Mouse (Mus musculus) C2C12 (cell line): Measurements from ENCODE around the gene Prkab2. TPM values are rescaled to one million over a fixed set of nuclear protein-coding genes. Genes with fewer than 3 reads are reported as not detected.

ENCODE experiments used
- H3K27me3 ChIP-seq: one replicate; pipeline ENCODE4 v1.6.1; 2011; ENCODE audit not compliant: control insufficient read depth, insufficient read depth, insufficient read length
- H3K36me3 ChIP-seq: one replicate; pipeline ENCODE4 v1.6.1; 2011; ENCODE audit not compliant: control insufficient read depth, insufficient read depth
- H3K4me3 ChIP-seq: one replicate; pipeline ENCODE4 v1.5.1; 2011; ENCODE audit warnings: mild to moderate bottlenecking, control low read depth; ENCODE audit not compliant: poor library complexity, insufficient read depth, severe bottlenecking
- H3K79me2 ChIP-seq: one replicate; pipeline ENCODE4 v1.6.1; 2011; ENCODE audit not compliant: control insufficient read depth, insufficient read depth
- H3K79me3 ChIP-seq: one replicate; pipeline ENCODE4 v1.6.1; 2011; ENCODE audit warnings: low read depth, control low read depth
- H3ac ChIP-seq: one replicate; pipeline ENCODE3; 2011; ENCODE audit warnings: low read depth; ENCODE audit not compliant: control insufficient read depth, insufficient read length
- CEBPB ChIP-seq: IDR thresholded peaks from one replicate; pipeline ENCODE4 v1.6.1; 2011; ENCODE audit warnings: low read depth, mild to moderate bottlenecking, control low read depth, moderate library complexity
- CTCF ChIP-seq: IDR thresholded peaks from one replicate; pipeline ENCODE4 v1.5.1; 2011; ENCODE audit not compliant: control insufficient read depth, insufficient read depth, insufficient read length
- FOSL1 ChIP-seq: IDR thresholded peaks from one replicate; pipeline ENCODE4 v1.8.0; 2011; ENCODE audit warnings: mild to moderate bottlenecking, low read length; ENCODE audit not compliant: poor library complexity, insufficient read depth, severe bottlenecking
- MAX ChIP-seq: IDR thresholded peaks from one replicate; pipeline ENCODE4 v1.6.1; 2011; ENCODE audit warnings: mild to moderate bottlenecking, control low read depth
- MYOD1 ChIP-seq: IDR thresholded peaks from one replicate; pipeline ENCODE4 v1.6.1; 2011; ENCODE audit warnings: low read depth; ENCODE audit not compliant: control insufficient read depth, insufficient read length
- MYOG ChIP-seq: IDR thresholded peaks from one replicate; pipeline ENCODE4 v1.6.1; 2011; ENCODE audit not compliant: control insufficient read depth, insufficient read length; ENCODE audit errors: extremely low read depth
- USF1 ChIP-seq: IDR thresholded peaks from one replicate; pipeline ENCODE4 v1.6.1; 2011; ENCODE audit warnings: low read depth, mild to moderate bottlenecking, control low read depth, moderate library complexity
- polyA plus RNA-seq: library from polyadenylated mRNA; unstranded; fragments of >200 nt; fragmentation: generic; extraction: Trizol; gene quantifications from one replicate; pipeline ENCODE4 v1.2.1, GENCODE M21; 2012; ENCODE audit warnings: missing spikeins

Gene Prkab2
- polyA plus RNA-seq, 1 experiment, result 5.6 TPM

DNA sequence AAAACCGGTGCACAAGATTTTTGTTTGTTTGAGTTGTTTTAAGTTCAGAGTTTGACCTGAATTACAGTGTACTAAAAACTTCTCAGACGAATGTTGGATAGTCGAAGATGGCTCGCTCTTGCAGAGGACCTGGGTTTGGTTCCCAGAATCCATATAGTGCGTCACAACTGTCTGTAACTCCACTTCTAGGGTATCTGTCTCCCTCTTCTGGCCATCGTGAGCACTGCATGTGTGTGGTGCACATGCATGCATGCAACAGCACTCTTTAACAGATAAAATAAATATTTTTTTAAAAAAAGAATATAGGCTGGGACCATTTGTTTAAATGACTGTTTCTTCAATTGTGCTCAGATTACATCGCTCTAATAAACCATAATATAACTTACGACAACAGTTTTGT lies 3.1 kb upstream of the Prkab2 start:
- TF ChIP-seq MYOG (no peak), FOSL1 (no peak), MYOD1 (no peak), CTCF (no peak), CEBPB (no peak), USF1 (no peak), MAX (no peak)
- Histone ChIP-seq H3K36me3 (no peaks in the 10 kb centered on the region), H3K4me3 (no peak overlapping the region), H3ac (no peak overlapping the region), H3K27me3 (no peaks in the 10 kb centered on the region), H3K79me3 (no peaks in the 10 kb centered on the region), H3K79me2 (peaks cover 12% of the 10 kb centered on the region)

DNA sequence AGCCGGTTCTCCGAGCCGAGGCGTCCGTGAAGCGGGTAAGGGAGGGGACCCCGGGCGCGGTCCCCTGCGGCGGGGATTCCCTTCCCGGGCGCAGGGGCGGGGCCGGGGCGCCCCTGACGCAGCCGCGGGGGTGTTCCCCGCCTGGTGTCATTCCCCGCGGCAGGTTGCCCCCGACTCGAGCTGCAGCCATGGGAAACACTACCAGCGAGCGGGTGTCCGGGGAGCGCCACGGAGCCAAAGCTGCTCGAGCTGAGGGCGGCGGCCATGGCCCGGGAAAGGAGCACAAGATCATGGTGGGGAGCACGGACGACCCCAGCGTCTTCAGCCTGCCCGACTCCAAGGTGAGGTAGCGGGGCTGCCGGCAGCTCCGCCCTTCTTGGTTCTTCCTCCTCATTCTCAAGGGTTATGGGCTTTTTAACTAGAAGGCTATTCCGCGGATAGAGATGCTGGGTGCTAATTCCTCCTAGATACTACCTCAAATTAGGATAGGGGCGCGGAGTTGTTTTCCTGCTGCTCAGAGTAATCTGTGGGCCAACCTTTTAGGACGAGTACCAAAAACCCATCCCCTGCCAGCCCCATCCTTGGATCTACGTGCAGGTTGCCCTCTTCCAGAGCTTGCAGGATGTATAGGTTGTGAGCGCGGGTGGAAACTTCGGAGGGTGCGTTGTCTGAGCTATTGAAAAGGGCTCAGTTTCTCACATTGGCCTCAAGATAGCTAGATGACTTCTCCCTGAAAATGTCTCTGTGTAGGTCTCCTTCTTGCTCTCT lies 617 bp downstream of the Prkab2 start:
- TF ChIP-seq CTCF (no peak), MYOG (no peak), USF1 (no peak), MAX (no peak), CEBPB (no peak), MYOD1 (no peak), FOSL1 (no peak)
- H3K36me3 ChIP-seq, result peaks cover 14% of the 10 kb centered on the region
- peak overlapping the region; percentile 78 for H3K4me3 ChIP-seq
- H3K79me2 ChIP-seq, result peaks cover 19% of the 10 kb centered on the region
- H3K79me3 ChIP-seq, result peaks cover 4% of the 10 kb centered on the region
- H3K27me3 ChIP-seq, result no peaks in the 10 kb centered on the region
- peak overlapping the region; percentile 64 for H3ac ChIP-seq

DNA sequence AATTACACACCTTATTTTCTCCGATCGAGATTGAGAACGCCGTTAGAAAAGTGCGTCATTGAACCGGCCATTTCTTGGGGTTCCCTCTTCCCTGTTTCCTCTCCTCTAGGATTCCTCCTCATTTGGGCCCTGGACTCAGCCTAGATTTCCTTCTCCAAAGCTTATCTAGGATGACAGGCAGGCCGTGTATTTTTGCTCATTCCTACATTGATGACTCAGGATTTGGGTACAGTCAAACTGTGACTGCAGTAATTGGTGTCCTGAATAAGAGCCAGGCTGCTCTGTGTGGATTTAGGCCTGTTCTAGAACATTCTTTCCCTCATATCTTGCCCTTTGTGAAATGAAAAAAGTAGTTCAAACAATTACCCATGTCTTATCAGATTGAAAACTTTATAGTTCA lies 1.8 kb downstream of the Prkab2 start:
- TF ChIP-seq CTCF (no peak), USF1 (no peak), MAX (no peak), MYOD1 (no peak), MYOG (no peak), CEBPB (no peak), FOSL1 (no peak)
- peaks cover 19% of the 10 kb centered on the region for H3K79me2 ChIP-seq
- no peaks in the 10 kb centered on the region for H3K27me3 ChIP-seq
- H3ac ChIP-seq, result no peak overlapping the region
- no peak overlapping the region for H3K4me3 ChIP-seq
- peaks cover 4% of the 10 kb centered on the region for H3K79me3 ChIP-seq
- H3K36me3 ChIP-seq, result peaks cover 19% of the 10 kb centered on the region

DNA sequence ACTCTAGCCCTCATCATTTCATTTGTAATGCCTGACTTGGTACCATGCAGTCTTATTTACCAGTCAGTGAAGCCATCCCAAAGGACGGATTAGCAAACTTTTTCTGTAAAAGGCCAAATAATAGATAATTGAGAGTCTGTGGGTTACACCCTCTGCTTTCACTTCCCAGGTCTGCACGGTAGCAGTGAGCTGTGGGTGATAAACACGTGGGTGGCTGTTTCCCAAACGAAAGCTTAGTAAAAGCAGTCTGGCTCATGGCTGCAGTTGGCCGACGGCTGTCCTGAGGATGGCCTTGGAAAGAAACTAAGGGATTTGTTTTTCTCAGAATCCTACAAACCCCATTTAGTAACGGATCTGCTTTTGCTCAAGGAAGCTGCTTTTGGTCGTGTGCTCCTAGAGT lies 3.2 kb downstream of the Prkab2 start:
- Histone ChIP-seq H3K79me2 (peaks cover 19% of the 10 kb centered on the region), H3K4me3 (no peak overlapping the region), H3ac (no peak overlapping the region), H3K36me3 (peaks cover 31% of the 10 kb centered on the region), H3K79me3 (peaks cover 4% of the 10 kb centered on the region), H3K27me3 (no peaks in the 10 kb centered on the region)
- TF ChIP-seq MYOD1, result no peak
- TF ChIP-seq CEBPB, result no peak
- no peak for TF ChIP-seq MYOG
- TF ChIP-seq CTCF, result no peak
- TF ChIP-seq MAX, result no peak
- TF ChIP-seq FOSL1, result no peak
- TF ChIP-seq USF1, result no peak

DNA sequence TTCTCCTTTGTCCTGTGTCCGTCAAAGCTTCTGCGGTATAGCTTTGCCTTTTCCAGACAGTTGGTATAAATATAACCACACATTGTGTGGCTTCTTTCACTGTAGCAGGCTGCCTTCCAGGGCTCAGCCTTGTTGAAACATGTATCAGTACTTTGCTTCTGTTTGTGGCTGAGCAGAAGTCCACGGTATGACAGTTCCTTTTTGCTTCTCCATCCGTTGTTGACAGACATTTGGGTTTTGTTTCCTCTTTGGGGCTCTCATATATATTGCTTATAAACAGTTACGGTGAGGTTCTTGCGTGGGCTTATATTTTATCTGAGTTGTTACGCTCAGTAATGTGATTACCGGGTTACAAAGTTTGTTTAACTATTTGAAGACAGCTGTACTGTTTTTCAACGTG lies 7.5 kb downstream of the Prkab2 start:
- H3K79me3 ChIP-seq, result peaks cover 4% of the 10 kb centered on the region
- peaks cover 63% of the 10 kb centered on the region for H3K36me3 ChIP-seq
- TF ChIP-seq MYOD1, result no peak
- no peak for TF ChIP-seq FOSL1
- no peak for TF ChIP-seq MYOG
- no peak for TF ChIP-seq CTCF
- TF ChIP-seq CEBPB, result no peak
- TF ChIP-seq MAX, result no peak
- no peak for TF ChIP-seq USF1

More for the DNA sequence above, 7.5 kb downstream of the Prkab2 start:
- H3K79me2 ChIP-seq, result peaks cover 7% of the 10 kb centered on the region
- H3K4me3 ChIP-seq, result no peak overlapping the region
- H3ac ChIP-seq, result no peak overlapping the region
- no peaks in the 10 kb centered on the region for H3K27me3 ChIP-seq
